Mouse (Mus musculus): ENCODE measurements around the gene Stpg1. TPM values are rescaled to one million over a fixed set of nuclear protein-coding genes. Genes with fewer than 3 reads are reported as not detected.

Gene Stpg1
- total and polyA plus RNA-seq, 3 experiments, result 0.44 TPM; not detected in 2

- peaks cover 53% of the 10 kb centered on the region for H3K27me3 ChIP-seq (ENCODE audit: insufficient read depth, low read length)
- H3K4me3 ChIP-seq (ENCODE audit: low read depth, low read length), result no peak overlapping the region
- H3K36me3 ChIP-seq (replicated peaks), result no peaks in the 10 kb centered on the region
- ATAC-seq (ENCODE audit: extremely low read depth, insufficient number of reproducible peaks, low FRiP score, poor library complexity, severe bottlenecking) (no peak), DNase-seq (ENCODE audit: low spot score) (no peak)
- TF ChIP-seq CTCF (IDR thresholded peaks at IDR 0.05; ENCODE audit: low read depth, low read length) (no peak), POLR2AphosphoS5 (IDR thresholded peaks at IDR 0.05; ENCODE audit: insufficient replicate concordance, low read depth, low read length) (no peak), GATA1 (IDR thresholded peaks at IDR 0.05; ENCODE audit: borderline replicate concordance, low read length) (no peak), GATA2 (IDR thresholded peaks at IDR 0.05; ENCODE audit: borderline replicate concordance, low read depth, low read length) (no peak), TAL1 (conservative IDR thresholded peaks at IDR 0.05; ENCODE audit: low read depth, low read length) (no peak)
- H3K9me3 ChIP-seq (replicated peaks), result no peaks in the 10 kb centered on the region
- H3K4me1 ChIP-seq (ENCODE audit: insufficient read depth, low read depth, low read length), result peaks cover 17% of the 10 kb centered on the region
These were observed 74.6 kb downstream of the Stpg1 start for GRCm38 (mm10) chr4:135569201-135569600.

DNA sequence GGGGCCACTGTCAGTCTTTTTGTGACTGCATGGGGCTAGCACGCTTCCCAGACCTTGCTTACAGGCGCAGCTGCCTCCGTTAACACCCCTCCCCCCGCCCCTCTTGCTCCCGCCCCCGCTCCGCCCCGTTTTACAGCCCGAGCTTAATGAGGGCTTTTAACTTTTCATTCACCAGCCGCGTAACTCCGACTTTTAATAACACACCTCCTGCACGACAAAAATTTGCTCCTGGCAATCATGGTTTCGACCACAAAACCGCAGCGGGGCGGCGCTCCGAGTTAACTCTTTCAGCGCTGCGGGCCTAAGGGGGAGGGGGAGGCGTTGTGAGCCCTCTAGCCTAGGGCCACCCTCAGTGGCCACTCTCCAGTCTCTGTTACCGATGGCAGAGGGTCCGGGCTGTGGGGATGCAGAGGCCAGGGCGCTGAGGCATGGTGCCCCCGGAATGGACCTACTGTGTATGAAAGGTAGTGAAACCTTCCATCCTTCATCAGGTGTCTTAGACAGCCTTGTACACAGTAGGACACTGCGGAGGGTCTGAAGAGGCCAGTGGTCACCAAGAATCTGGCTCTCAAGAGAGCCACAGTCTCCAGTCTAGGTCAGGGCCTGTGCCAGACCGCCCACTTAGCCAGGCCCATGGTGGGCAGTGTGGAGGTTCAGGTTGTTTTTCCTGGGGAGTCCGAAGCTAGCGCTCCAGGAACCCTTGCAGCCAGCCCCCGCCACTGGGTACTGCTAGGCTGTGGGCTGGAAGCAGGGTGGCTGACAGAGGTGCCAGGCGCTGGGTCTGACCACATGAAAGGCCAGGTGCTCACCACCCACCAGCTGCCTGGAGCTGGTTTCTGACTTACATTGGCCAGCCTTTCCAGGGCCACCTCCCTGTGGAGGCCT is 75.8 kb downstream of the Stpg1 start:
- Histone ChIP-seq H3K4me1 (ENCODE audit: insufficient read depth, low read depth, low read length) (peaks cover 17% of the 10 kb centered on the region), H3K36me3 (replicated peaks) (no peaks in the 10 kb centered on the region), H3K27me3 (ENCODE audit: insufficient read depth, low read length) (peaks cover 46% of the 10 kb centered on the region), H3K9me3 (replicated peaks) (no peaks in the 10 kb centered on the region), H3K4me3 (ENCODE audit: low read depth, low read length) (no peak overlapping the region; the same call in 1 of the 2 replicates)
- DNase-seq (ENCODE audit: low spot score) (peak; percentile 61), ATAC-seq (ENCODE audit: extremely low read depth, insufficient number of reproducible peaks, low FRiP score, poor library complexity, severe bottlenecking) (no peak; the same call in 1 of the 2 replicates)
- no peak for TF ChIP-seq GATA2 (IDR thresholded peaks at IDR 0.05; ENCODE audit: borderline replicate concordance, low read depth, low read length)
- no peak for TF ChIP-seq POLR2AphosphoS5 (IDR thresholded peaks at IDR 0.05; ENCODE audit: insufficient replicate concordance, low read depth, low read length)
- TF ChIP-seq TAL1 (conservative IDR thresholded peaks at IDR 0.05; ENCODE audit: low read depth, low read length), result no peak
- TF ChIP-seq GATA1 (IDR thresholded peaks at IDR 0.05; ENCODE audit: borderline replicate concordance, low read length), result no peak
- TF ChIP-seq CTCF (IDR thresholded peaks at IDR 0.05; ENCODE audit: low read depth, low read length), result no peak

DNA sequence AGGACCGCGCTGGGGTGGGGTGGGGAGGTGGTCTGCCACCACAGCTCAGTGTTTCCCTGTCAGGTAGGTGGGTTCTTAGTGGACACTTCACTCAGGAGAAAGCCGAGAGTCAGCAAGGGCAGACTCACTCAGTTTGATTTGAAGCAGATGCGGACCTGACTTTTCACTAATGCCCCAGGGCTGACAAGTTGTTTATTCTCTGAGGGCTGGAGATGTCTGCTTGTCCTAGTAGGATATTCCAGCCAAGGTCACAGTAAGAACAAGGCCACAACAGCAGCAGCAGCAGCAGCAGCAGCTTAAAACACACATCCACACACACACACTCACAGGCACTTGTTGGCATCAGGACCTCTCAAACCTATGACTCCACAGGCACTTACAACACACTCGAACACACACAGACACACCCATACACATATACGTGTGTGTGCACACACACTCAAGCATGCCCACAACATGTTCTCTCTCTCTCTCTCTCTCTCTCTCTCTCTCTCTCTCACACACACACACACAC is 76.5 kb downstream of the Stpg1 start:
- H3K4me1 ChIP-seq (ENCODE audit: insufficient read depth, low read depth, low read length), result peaks cover 17% of the 10 kb centered on the region

GRCm38 (mm10) chr4:135572276-135572675 is 77.7 kb downstream of the Stpg1 start:
- TF ChIP-seq CTCF (IDR thresholded peaks at IDR 0.05; ENCODE audit: low read depth, low read length) (no peak), TAL1 (conservative IDR thresholded peaks at IDR 0.05; ENCODE audit: low read depth, low read length) (no peak), GATA1 (IDR thresholded peaks at IDR 0.05; ENCODE audit: borderline replicate concordance, low read length) (no peak), POLR2AphosphoS5 (IDR thresholded peaks at IDR 0.05; ENCODE audit: insufficient replicate concordance, low read depth, low read length) (no peak)
- H3K9me3 ChIP-seq (replicated peaks), result no peaks in the 10 kb centered on the region
- ATAC-seq (ENCODE audit: extremely low read depth, insufficient number of reproducible peaks, low FRiP score, poor library complexity, severe bottlenecking) (no peak), DNase-seq (ENCODE audit: low spot score) (no peak)
- peaks cover 17% of the 10 kb centered on the region for H3K4me1 ChIP-seq (ENCODE audit: insufficient read depth, low read depth, low read length)
- peaks cover 37% of the 10 kb centered on the region for H3K27me3 ChIP-seq (ENCODE audit: insufficient read depth, low read length)
- H3K36me3 ChIP-seq (replicated peaks), result no peaks in the 10 kb centered on the region
- H3K4me3 ChIP-seq (ENCODE audit: low read depth, low read length), result no peak overlapping the region

More for the DNA sequence above, 76.5 kb downstream of the Stpg1 start:
- H3K27me3 ChIP-seq (ENCODE audit: insufficient read depth, low read length), result peaks cover 46% of the 10 kb centered on the region
- no peak overlapping the region for H3K4me3 ChIP-seq (ENCODE audit: low read depth, low read length)
- no peak for DNase-seq (ENCODE audit: low spot score)
- H3K9me3 ChIP-seq (replicated peaks), result no peaks in the 10 kb centered on the region
- no peak for TF ChIP-seq CTCF (IDR thresholded peaks at IDR 0.05; ENCODE audit: low read depth, low read length)
- no peak for TF ChIP-seq POLR2AphosphoS5 (IDR thresholded peaks at IDR 0.05; ENCODE audit: insufficient replicate concordance, low read depth, low read length)
- no peak for TF ChIP-seq GATA1 (IDR thresholded peaks at IDR 0.05; ENCODE audit: borderline replicate concordance, low read length)
- no peak for TF ChIP-seq GATA2 (IDR thresholded peaks at IDR 0.05; ENCODE audit: borderline replicate concordance, low read depth, low read length)
- no peak for TF ChIP-seq TAL1 (conservative IDR thresholded peaks at IDR 0.05; ENCODE audit: low read depth, low read length)
- no peak for ATAC-seq (ENCODE audit: extremely low read depth, insufficient number of reproducible peaks, low FRiP score, poor library complexity, severe bottlenecking)
- H3K36me3 ChIP-seq (replicated peaks), result no peaks in the 10 kb centered on the region

DNA sequence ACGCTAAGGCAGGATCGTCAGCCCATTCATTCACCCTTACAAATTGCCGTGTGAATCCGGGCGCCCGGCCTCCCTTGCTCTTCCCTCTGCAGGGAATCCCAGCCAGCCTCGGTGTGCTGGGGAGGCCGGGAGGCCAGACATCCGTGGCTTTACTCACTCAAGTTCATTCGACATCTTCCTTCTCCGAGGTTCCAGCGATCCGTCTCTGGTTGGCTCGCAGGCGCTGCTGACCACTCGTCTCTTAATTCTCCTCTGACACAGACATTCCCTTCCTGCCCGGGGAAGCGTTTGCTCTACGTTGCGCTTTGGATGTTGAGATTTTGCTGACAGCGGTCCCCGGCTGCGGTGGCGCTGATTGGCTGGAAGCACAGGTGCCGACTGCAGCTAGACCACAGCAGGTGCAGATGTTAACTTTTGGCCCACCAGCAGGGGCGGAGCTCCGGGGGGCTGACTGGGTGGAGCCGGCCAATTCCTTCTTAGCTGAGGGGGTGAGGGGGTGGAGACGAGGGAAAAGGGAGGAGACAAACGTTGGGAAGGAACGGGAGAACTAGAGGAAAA is 78.7 kb downstream of the Stpg1 start, which contains the start of gene Grhl3:
Grhl3 (minus strand) TSS at position 380 of the 558 bp plus-strand sequence.
- H3K4me3 ChIP-seq (ENCODE audit: low read depth, low read length), result no peak within 1 kb of the TSS
- peaks cover 17% of the 10 kb centered on the region for H3K4me1 ChIP-seq (ENCODE audit: insufficient read depth, low read depth, low read length)
- H3K27me3 ChIP-seq (ENCODE audit: insufficient read depth, low read length), result peaks cover 30% of the 10 kb centered on the region
- H3K9me3 ChIP-seq (replicated peaks), result no peaks in the 10 kb centered on the region
- DNase-seq (ENCODE audit: low spot score), result no peak
- no peak for ATAC-seq (ENCODE audit: extremely low read depth, insufficient number of reproducible peaks, low FRiP score, poor library complexity, severe bottlenecking)
- TF ChIP-seq GATA2 (IDR thresholded peaks at IDR 0.05; ENCODE audit: borderline replicate concordance, low read depth, low read length), result no peak
- TF ChIP-seq GATA1 (IDR thresholded peaks at IDR 0.05; ENCODE audit: borderline replicate concordance, low read length), result no peak
- no peak for TF ChIP-seq TAL1 (conservative IDR thresholded peaks at IDR 0.05; ENCODE audit: low read depth, low read length)
- no peaks in the 10 kb centered on the region for H3K36me3 ChIP-seq (replicated peaks)

All from G1E (cell line).